Mouse (Mus musculus): ENCODE results near the gene Smim17.

DNA sequence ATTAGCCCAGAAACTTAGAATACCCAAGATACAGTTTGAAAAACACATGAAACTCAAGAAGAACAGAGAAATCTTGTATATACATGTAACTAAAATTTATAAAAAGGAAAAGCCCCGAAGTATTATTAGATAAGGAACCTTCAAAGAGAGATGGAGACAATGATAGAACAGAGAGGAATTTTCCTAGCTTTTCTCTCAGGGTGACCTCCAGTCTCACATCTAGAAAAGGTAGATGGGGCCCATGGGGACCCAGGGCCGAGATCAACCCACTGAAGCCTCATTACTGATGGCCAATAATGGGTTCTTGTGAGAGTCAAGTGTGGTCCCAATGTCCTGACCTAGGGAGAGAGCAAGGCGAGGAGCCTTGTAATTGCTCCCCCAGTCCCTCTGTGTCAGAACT lies 39.9 kb downstream of the Smim17 start, which contains the start of gene Olfr1344:
- TF ChIP-seq CTCF (IDR thresholded peaks at IDR 0.05; ENCODE audit: extremely low read depth, insufficient read depth, low read length) (no peak), POLR2A (IDR thresholded peaks at IDR 0.05; ENCODE audit: extremely low read depth, insufficient read depth, low read length) (no peak)

All from cortical plate, adult 2 months (tissue).